Mouse (Mus musculus): ENCODE measurements at regions not wholly inside any gene's neighbourhood (a gene's known extent, or its start where the extent isn't known, plus 50 kb on each side); places are given as distances from the start of the nearest gene placed in this dataset.

GRCm38 (mm10) chr6:140280817-140281475 is 142.9 kb upstream of the Plekha5 start:
- Histone ChIP-seq H3K4me3 (no peak overlapping the region), H3K79me2 (replicated peaks; ENCODE audit: control insufficient read depth, insufficient read depth, low read length) (no peaks in the 10 kb centered on the region), H3K36me3 (ENCODE audit: control insufficient read depth, insufficient read depth, low read length) (no peaks in the 10 kb centered on the region), H3K4me1 (ENCODE audit: control insufficient read depth, insufficient read depth, low read length) (no peaks in the 10 kb centered on the region), H3K27me3 (ENCODE audit: control insufficient read depth, insufficient read depth, low read length) (no peaks in the 10 kb centered on the region), H3K27ac (no peak overlapping the region), H3K9ac (ENCODE audit: low read depth, low read length) (no peak overlapping the region)
- TF ChIP-seq POLR2A (IDR thresholded peaks at IDR 0.05; ENCODE audit: insufficient read depth, low read depth, low read length) (no peak), EP300 (IDR thresholded peaks at IDR 0.05; ENCODE audit: insufficient read depth, low read depth, low read length) (no peak), CTCF (IDR thresholded peaks at IDR 0.05) (no peak)
- intact Hi-C loops (cut with DNase I): loop anchor here (5.0 kb wide), 1 partner anchor 66 kb away; no protein-coding TSS in a partner anchor
- DNase-seq: no peak
- 54% methylated on average over 9 of the region's 9 CpGs for WGBS

DNA sequence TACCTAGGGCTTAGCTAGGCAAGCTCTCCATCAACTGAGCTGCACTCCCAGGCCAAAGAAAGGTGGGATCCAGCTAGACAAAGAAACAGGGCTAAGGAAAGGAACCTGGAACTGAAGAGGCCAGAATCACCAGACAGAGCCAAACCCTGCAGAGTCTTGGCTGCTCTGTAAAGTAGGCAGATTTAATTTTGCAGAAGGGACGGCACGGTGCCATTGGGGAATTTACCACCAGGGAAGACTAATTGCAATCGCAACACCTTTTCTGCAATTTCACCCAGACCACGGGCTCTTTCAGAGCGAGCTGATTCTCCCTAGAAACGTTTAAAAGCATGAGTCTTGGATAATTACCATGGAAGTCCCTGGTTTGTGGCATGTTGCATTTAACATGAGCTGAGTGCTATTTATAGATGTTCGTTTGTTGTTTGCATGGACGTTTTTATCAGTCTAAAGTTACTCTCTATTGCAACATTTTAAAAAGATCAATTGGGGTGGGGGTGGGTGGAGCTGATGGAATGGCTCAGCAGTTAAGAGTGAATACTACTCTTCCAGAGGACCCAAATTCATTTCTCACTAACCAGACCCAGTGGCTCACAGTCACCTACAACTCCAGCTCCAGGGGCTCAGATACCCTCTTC is 144.0 kb upstream of the Plekha5 start:
- H3K36me3 ChIP-seq (ENCODE audit: control insufficient read depth, insufficient read depth, low read length): no peaks in the 10 kb centered on the region
- H3K79me2 ChIP-seq (replicated peaks; ENCODE audit: control insufficient read depth, insufficient read depth, low read length): no peaks in the 10 kb centered on the region
- 83% methylated on average over 8 of the region's 8 CpGs for WGBS
- no peak for DNase-seq
- TF ChIP-seq CTCF (IDR thresholded peaks at IDR 0.05) (no peak), EP300 (IDR thresholded peaks at IDR 0.05; ENCODE audit: insufficient read depth, low read depth, low read length) (no peak), POLR2A (IDR thresholded peaks at IDR 0.05; ENCODE audit: insufficient read depth, low read depth, low read length) (no peak)
- H3K27ac ChIP-seq: no peak overlapping the region
- H3K9ac ChIP-seq (ENCODE audit: low read depth, low read length): no peak overlapping the region
- H3K4me1 ChIP-seq (ENCODE audit: control insufficient read depth, insufficient read depth, low read length): no peaks in the 10 kb centered on the region
- H3K27me3 ChIP-seq (ENCODE audit: control insufficient read depth, insufficient read depth, low read length): no peaks in the 10 kb centered on the region
- intact Hi-C loops (cut with DNase I): loop anchor here (5.0 kb wide), 1 partner anchor 67 kb away; no protein-coding TSS in a partner anchor
- H3K4me3 ChIP-seq: no peak overlapping the region

DNA sequence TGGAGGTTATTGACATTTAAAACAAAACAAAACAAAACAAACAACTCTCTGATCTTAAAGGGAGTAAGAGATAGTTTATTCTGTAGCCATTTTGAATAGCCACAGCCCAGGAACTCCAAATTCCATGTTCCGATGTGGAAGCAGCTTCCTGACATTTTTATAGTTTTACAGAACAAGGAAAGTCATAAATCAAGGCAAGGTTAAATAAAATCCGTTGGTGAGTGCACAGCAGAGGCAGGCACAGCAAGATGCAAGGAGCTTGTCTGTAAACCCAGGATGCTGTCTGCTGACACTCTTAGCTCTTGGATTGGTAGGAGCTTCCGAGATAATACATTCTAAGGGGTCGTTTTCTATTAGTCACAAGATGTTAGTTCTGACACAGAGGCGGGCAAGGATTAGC is 145.1 kb upstream of the Plekha5 start:
- H3K4me3 ChIP-seq: no peak overlapping the region
- TF ChIP-seq POLR2A (IDR thresholded peaks at IDR 0.05; ENCODE audit: insufficient read depth, low read depth, low read length) (no peak), CTCF (IDR thresholded peaks at IDR 0.05) (no peak), EP300 (IDR thresholded peaks at IDR 0.05; ENCODE audit: insufficient read depth, low read depth, low read length) (no peak)
- no peak overlapping the region for H3K27ac ChIP-seq
- no peaks in the 10 kb centered on the region for H3K27me3 ChIP-seq (ENCODE audit: control insufficient read depth, insufficient read depth, low read length)
- no peaks in the 10 kb centered on the region for H3K4me1 ChIP-seq (ENCODE audit: control insufficient read depth, insufficient read depth, low read length)
- WGBS: 47% methylated on average over 5 of the region's 5 CpGs
- H3K9ac ChIP-seq (ENCODE audit: low read depth, low read length): no peak overlapping the region
- H3K36me3 ChIP-seq (ENCODE audit: control insufficient read depth, insufficient read depth, low read length): no peaks in the 10 kb centered on the region
- H3K79me2 ChIP-seq (replicated peaks; ENCODE audit: control insufficient read depth, insufficient read depth, low read length): no peaks in the 10 kb centered on the region
- intact Hi-C loops (cut with DNase I): no loop called here
- no peak for DNase-seq

DNA sequence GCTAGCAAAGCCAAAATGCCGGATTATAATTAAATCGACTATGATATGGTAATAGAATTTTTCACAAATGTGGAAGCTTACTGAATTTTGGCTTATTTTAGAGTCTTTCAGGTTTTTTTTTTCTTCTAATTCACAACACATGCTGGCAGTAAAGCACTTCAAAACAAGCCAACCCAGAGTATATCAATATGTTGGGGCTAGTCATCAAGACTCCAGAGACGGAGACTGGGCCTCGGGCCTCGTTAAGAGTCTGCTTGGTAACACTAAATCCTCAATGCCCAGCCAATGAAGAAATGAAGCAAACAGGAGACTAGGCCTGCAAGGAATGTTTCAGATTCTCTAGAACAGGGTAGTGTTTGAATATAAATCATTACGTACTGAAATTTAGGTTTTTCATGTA is 153.3 kb upstream of the Plekha5 start:
- no peak overlapping the region for H3K27ac ChIP-seq
- H3K79me2 ChIP-seq (replicated peaks; ENCODE audit: control insufficient read depth, insufficient read depth, low read length): no peaks in the 10 kb centered on the region
- intact Hi-C loops (cut with DNase I): no loop called here
- no peak for DNase-seq
- no peak overlapping the region for H3K9ac ChIP-seq (ENCODE audit: low read depth, low read length)
- no peak for TF ChIP-seq POLR2A (IDR thresholded peaks at IDR 0.05; ENCODE audit: insufficient read depth, low read depth, low read length)
- no peaks in the 10 kb centered on the region for H3K36me3 ChIP-seq (ENCODE audit: control insufficient read depth, insufficient read depth, low read length)
- WGBS: 83% methylated on average over 6 of the region's 6 CpGs
- no peaks in the 10 kb centered on the region for H3K4me1 ChIP-seq (ENCODE audit: control insufficient read depth, insufficient read depth, low read length)
- H3K27me3 ChIP-seq (ENCODE audit: control insufficient read depth, insufficient read depth, low read length): no peaks in the 10 kb centered on the region
- H3K4me3 ChIP-seq: no peak overlapping the region

GRCm38 (mm10) chr6:140268315-140269070 is 155.4 kb upstream of the Plekha5 start:
- Histone ChIP-seq H3K27ac (no peak overlapping the region), H3K9ac (ENCODE audit: low read depth, low read length) (no peak overlapping the region), H3K27me3 (ENCODE audit: control insufficient read depth, insufficient read depth, low read length) (no peaks in the 10 kb centered on the region), H3K4me1 (ENCODE audit: control insufficient read depth, insufficient read depth, low read length) (no peaks in the 10 kb centered on the region), H3K4me3 (no peak overlapping the region), H3K79me2 (replicated peaks; ENCODE audit: control insufficient read depth, insufficient read depth, low read length) (no peaks in the 10 kb centered on the region), H3K36me3 (ENCODE audit: control insufficient read depth, insufficient read depth, low read length) (no peaks in the 10 kb centered on the region)
- TF ChIP-seq POLR2A (IDR thresholded peaks at IDR 0.05; ENCODE audit: insufficient read depth, low read depth, low read length): no peak
- no peak for TF ChIP-seq EP300 (IDR thresholded peaks at IDR 0.05; ENCODE audit: insufficient read depth, low read depth, low read length)
- TF ChIP-seq CTCF (IDR thresholded peaks at IDR 0.05): no peak
- intact Hi-C loops (cut with DNase I): no loop called here
- no peak for DNase-seq
- WGBS: 50% methylated on average over 11 of the region's 11 CpGs

- no peak overlapping the region for H3K9ac ChIP-seq (ENCODE audit: low read depth, low read length)
- intact Hi-C loops (cut with DNase I): no loop called here
- H3K79me2 ChIP-seq (replicated peaks; ENCODE audit: control insufficient read depth, insufficient read depth, low read length): no peaks in the 10 kb centered on the region
- no peak for DNase-seq
- 46% methylated on average over 1 of the region's 1 CpGs for WGBS
- no peak overlapping the region for H3K4me3 ChIP-seq
- no peaks in the 10 kb centered on the region for H3K27me3 ChIP-seq (ENCODE audit: control insufficient read depth, insufficient read depth, low read length)
- no peaks in the 10 kb centered on the region for H3K4me1 ChIP-seq (ENCODE audit: control insufficient read depth, insufficient read depth, low read length)
- H3K36me3 ChIP-seq (ENCODE audit: control insufficient read depth, insufficient read depth, low read length): no peaks in the 10 kb centered on the region
- no peak for TF ChIP-seq CTCF (IDR thresholded peaks at IDR 0.05)
- no peak for TF ChIP-seq EP300 (IDR thresholded peaks at IDR 0.05; ENCODE audit: insufficient read depth, low read depth, low read length)
- no peak for TF ChIP-seq POLR2A (IDR thresholded peaks at IDR 0.05; ENCODE audit: insufficient read depth, low read depth, low read length)
- no peak overlapping the region for H3K27ac ChIP-seq
Measured at GRCm38 (mm10) chr6:140263920-140264319, 159.9 kb upstream of the Plekha5 start.

All from heart, adult 2 months (tissue).